Mouse (Mus musculus) liver, postnatal 0 days (tissue): ENCODE results near the gene Ftcd. TPM values are rescaled to one million over a fixed set of nuclear protein-coding genes. Genes with fewer than 3 reads are reported as not detected.

Experiments
- ATAC-seq: fragments of 200-750 bp; cut with Nextera tagmentation; 2 replicates; pipeline ENCODE4 v1.8.0; 2017; ENCODE audit warnings: mild to moderate bottlenecking, moderate library complexity
- DNase-seq: peaks from one replicate; pipeline ENCODE4 v3.0.0-alpha.2; 2016
- H3K27ac ChIP-seq: fragments of 300-500 bp; sonication (generic); 2 replicates; pipeline ENCODE4 v1.5.1; 2014; ENCODE audit warnings: antibody characterized with exemption, moderate library complexity, mild to moderate bottlenecking, low read depth
- H3K27me3 ChIP-seq: fragments of 300-500 bp; sonication (generic); 2 replicates; pipeline ENCODE4 v1.6.1; 2014; ENCODE audit warnings: low read length, control low read depth, mixed read lengths; ENCODE audit not compliant: insufficient read depth
- H3K36me3 ChIP-seq: fragments of 300-500 bp; sonication (generic); replicated peaks from 2 replicates; pipeline ENCODE4 v1.6.1; 2014; ENCODE audit warnings: mild to moderate bottlenecking, control low read depth, low read length, moderate library complexity, mixed read lengths; ENCODE audit not compliant: insufficient read depth
- H3K4me1 ChIP-seq: fragments of 300-500 bp; sonication (generic); 2 replicates; pipeline ENCODE4 v1.6.1; 2014; ENCODE audit warnings: antibody characterized with exemption, mild to moderate bottlenecking, control low read depth; ENCODE audit not compliant: insufficient read depth
- H3K4me2 ChIP-seq: fragments of 300-500 bp; sonication (generic); 2 replicates; pipeline ENCODE4 v1.6.1; 2014; ENCODE audit warnings: low read depth, mild to moderate bottlenecking, low read length, moderate library complexity, mixed read lengths
- H3K4me3 ChIP-seq: fragments of 300-500 bp; sonication (generic); 2 replicates; pipeline ENCODE4 v1.5.1; 2014; ENCODE audit warnings: low read depth, low read length
- H3K9ac ChIP-seq: fragments of 300-500 bp; sonication (generic); replicated peaks from 2 replicates; pipeline ENCODE4 v1.6.1; 2014; ENCODE audit warnings: mild to moderate bottlenecking, moderate library complexity
- H3K9me3 ChIP-seq: fragments of 300-500 bp; sonication (generic); 2 replicates; pipeline ENCODE4 v1.6.1; 2016; ENCODE audit warnings: mild to moderate bottlenecking, control low read depth, low read length, mixed read lengths
- CTCF ChIP-seq: sonication (generic); IDR thresholded peaks from 2 replicates; pipeline ENCODE4 v1.5.1; 2016; ENCODE audit warnings: antibody characterized with exemption, low read depth
- EP300 ChIP-seq: IDR thresholded peaks from 2 replicates; pipeline ENCODE4 v1.6.1; 2016; ENCODE audit warnings: antibody characterized with exemption, low read depth, mild to moderate bottlenecking
- WGBS: fragments of 180-500 bp; shearing (Covaris S2); extraction: QIAGEN DNeasy Blood & Tissue Kit; methylation state at CpG from one replicate; pipeline ENCODE4 v1.1.7; 2014; ENCODE audit not compliant: insufficient replicate concordance; 5-methylcytosine and 5-hydroxymethylcytosine counted together
- polyA plus RNA-seq: library from polyadenylated mRNA; unstranded; fragments of >200 nt; fragmentation: Nextera tagmentation; extraction: Ambion mirVana; gene quantifications from 2 replicates; pipeline ENCODE4 v1.2.1, GENCODE M21; 2015

Gene Ftcd
- polyA plus RNA-seq, 1 experiment from 2014 or later, result 171 TPM

DNA sequence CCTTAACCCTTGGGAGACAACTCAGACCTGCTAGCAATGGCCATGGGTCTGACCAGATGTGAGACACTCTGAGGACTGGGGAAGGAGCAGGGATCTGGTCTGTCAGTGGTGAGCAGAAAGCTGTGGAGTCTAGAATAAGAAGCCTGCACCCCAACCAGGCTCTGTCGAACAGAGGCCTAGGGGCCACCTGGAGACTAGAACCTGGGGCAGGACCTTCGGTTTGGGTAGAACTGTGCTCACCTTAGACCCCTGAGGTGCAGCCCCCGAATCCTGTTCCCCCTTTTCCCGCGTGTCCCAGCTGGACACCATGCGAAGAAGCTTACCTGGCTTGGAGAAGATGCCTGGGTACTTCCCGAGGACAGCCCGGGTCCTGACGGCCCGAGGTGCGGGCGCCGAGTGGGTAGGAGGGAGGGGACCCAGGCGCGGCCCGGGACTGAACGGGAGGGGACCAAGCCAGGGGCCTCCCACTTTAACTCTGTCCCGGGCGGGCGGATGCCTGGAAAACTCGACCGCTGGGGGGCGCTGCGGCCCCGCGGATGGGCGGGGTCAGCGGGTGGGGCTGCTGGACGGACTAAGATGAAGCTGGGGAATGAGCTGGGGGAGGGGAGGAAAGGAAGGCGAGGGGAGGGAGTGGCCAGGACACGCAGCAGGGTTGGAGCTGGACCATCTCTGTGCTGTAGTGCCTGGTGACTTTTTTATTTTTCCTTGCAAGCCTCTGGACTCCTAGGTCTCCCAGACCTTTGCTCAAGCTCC, 47.7 kb downstream of the Ftcd start, which contains the start of gene Col6a2:
Col6a2 (minus strand) TSS at position 703 of the 753 bp plus-strand sequence.
- Histone ChIP-seq H3K27ac (no peak within 1 kb of the TSS), H3K9me3 (no peaks in the 10 kb centered on the region), H3K4me2 (peak within 1 kb of the TSS; percentile 52), H3K27me3 (no peaks in the 10 kb centered on the region), H3K9ac (peak within 1 kb of the TSS; percentile 44), H3K4me3 (peak within 1 kb of the TSS; percentile 32), H3K4me1 (peaks cover 4% of the 10 kb centered on the region), H3K36me3 (no peaks in the 10 kb centered on the region)
- WGBS, result 3% methylated on average over 27 of the region's 31 CpGs
- DNase-seq (peak; percentile 79), ATAC-seq (peak; percentile 56)
- TF ChIP-seq EP300 (no peak), CTCF (peak; percentile 65)

DNA sequence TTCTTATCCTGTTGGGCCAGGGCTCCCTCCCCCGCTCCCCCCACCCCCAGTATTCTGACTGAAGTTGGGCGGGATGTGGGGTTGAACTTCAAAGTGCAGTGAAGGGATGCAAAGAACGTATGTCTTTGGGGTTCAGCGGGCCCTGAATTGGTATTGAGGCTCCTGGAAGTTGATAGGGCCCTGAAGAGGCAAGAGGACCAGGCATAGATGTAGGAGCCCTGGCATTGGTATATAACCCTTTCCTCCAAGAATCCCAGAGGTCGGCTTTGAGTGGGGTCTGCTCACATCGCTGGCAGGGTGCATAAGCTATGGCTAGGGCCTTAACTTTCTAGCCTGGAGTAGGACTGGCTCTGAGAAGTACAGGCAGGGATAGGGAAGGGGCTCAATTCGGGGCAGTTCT, 48.3 kb downstream of the Ftcd start:
- no peaks in the 10 kb centered on the region for H3K9me3 ChIP-seq
- DNase-seq (no peak), ATAC-seq (no peak)
- no peak overlapping the region for H3K27ac ChIP-seq
- H3K4me2 ChIP-seq, result no peak overlapping the region
- TF ChIP-seq CTCF, result no peak
- no peak for TF ChIP-seq EP300
- 22% methylated on average over 7 of the region's 7 CpGs for WGBS
- no peaks in the 10 kb centered on the region for H3K27me3 ChIP-seq
- H3K4me3 ChIP-seq, result no peak overlapping the region
- H3K9ac ChIP-seq, result no peak overlapping the region
- H3K36me3 ChIP-seq, result no peaks in the 10 kb centered on the region
- peaks cover 4% of the 10 kb centered on the region for H3K4me1 ChIP-seq

DNA sequence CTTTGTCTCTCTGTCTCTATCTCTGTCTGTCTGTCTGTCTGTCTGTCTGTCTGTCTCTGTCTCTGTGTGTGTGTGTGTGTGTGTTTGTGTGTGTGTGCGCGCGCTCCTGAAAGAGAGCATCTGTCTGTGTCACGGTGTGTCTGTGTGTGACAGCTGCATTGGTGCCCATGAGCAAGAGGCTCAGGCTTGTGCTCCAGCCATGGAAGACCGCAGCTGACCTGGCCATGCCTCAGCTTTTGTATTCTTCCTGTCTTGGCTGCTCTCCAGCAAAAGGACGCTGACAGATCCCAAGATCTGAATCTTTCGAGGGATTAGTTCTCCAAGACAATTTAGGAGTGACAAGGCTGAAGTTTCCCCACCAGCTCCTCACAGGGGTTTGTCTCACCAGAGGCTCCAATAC, 49.5 kb downstream of the Ftcd start:
- TF ChIP-seq EP300 (no peak), CTCF (no peak)
- no peaks in the 10 kb centered on the region for H3K27me3 ChIP-seq
- no peak overlapping the region for H3K4me3 ChIP-seq
- 66% methylated on average over 7 of the region's 7 CpGs for WGBS
- ATAC-seq, result no peak
- no peak for DNase-seq
- H3K4me1 ChIP-seq, result peaks cover 4% of the 10 kb centered on the region
- H3K36me3 ChIP-seq, result no peaks in the 10 kb centered on the region
- H3K27ac ChIP-seq, result no peak overlapping the region
- H3K4me2 ChIP-seq, result no peak overlapping the region
- H3K9me3 ChIP-seq, result no peaks in the 10 kb centered on the region
- H3K9ac ChIP-seq, result no peak overlapping the region

DNA sequence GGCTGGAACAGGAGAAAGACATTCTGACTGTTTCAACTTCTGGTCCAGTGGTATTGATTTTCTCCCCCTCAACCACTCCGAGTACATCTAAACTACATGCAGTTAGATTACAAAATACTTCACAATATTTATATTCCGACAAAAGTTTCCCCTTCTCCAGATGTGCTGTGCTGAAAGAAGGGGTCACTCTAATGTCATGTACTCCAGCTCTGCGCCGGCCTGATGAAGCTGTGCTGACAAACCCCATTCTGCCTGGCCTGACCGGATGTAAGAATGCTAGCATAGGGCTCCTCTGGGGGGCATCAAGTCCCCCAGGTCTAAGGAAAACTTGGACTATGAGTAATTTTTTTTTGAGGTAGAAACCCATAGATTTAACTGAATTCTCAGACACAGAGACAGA, 52.3 kb downstream of the Ftcd start:
- Histone ChIP-seq H3K4me3 (no peak overlapping the region), H3K9me3 (no peaks in the 10 kb centered on the region), H3K27ac (no peak overlapping the region), H3K4me1 (peaks cover 4% of the 10 kb centered on the region), H3K36me3 (no peaks in the 10 kb centered on the region), H3K4me2 (no peak overlapping the region), H3K27me3 (no peaks in the 10 kb centered on the region), H3K9ac (no peak overlapping the region)
- ATAC-seq (no peak), DNase-seq (no peak)
- no peak for TF ChIP-seq EP300
- TF ChIP-seq CTCF, result no peak
- 75% methylated on average over 5 of the region's 5 CpGs for WGBS

DNA sequence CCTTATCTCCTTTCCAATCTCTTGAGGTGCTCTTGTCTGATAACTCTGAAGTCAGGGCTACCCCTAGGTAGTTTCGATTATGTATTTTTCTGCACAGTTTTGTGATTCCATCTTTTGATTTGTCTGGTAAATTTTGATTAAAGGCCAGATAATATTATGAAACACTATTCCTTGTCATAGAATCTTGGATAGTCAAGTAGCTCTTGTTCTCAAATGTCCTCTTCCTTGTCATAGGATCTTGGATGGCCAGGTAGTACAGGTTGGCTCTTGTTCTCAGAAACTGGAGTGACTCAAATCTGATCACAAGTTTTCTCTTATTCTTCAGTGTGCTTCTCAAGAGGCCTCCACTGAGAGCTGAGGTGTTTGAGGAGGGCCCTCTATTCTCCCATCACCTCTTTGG, 55.2 kb downstream of the Ftcd start:
- H3K4me3 ChIP-seq, result no peak overlapping the region
- no peaks in the 10 kb centered on the region for H3K9me3 ChIP-seq
- H3K4me1 ChIP-seq, result no peaks in the 10 kb centered on the region
- WGBS, result 80% methylated on average over 1 of the region's 1 CpGs
- H3K27me3 ChIP-seq, result no peaks in the 10 kb centered on the region
- no peak overlapping the region for H3K4me2 ChIP-seq
- ATAC-seq (no peak), DNase-seq (no peak)
- H3K36me3 ChIP-seq, result no peaks in the 10 kb centered on the region
- no peak overlapping the region for H3K9ac ChIP-seq
- TF ChIP-seq EP300 (no peak), CTCF (no peak)
- no peak overlapping the region for H3K27ac ChIP-seq

DNA sequence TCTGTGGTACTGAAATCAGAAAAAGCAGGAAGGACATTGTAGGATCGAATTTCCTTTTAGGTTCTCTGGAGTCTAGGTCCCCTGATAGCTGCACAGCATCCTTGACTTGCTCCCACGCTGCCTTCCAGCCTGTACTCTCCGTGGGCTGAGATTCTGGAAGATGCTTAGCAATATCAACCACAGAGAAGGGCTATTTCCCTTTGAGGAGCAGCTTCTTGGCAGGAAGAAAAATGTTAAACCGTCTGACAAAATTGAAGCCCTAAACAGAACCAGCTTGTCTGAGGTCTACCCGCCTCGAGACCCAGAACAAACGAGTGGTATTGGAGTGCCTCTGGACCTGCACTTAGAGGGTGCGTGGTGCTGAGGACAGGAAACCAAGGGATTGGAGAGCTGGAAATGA, 57.2 kb downstream of the Ftcd start:
- no peak overlapping the region for H3K4me2 ChIP-seq
- H3K27me3 ChIP-seq, result no peaks in the 10 kb centered on the region
- H3K36me3 ChIP-seq, result no peaks in the 10 kb centered on the region
- 64% methylated on average over 8 of the region's 8 CpGs for WGBS
- H3K4me1 ChIP-seq, result no peaks in the 10 kb centered on the region
- H3K27ac ChIP-seq, result no peak overlapping the region
- H3K4me3 ChIP-seq, result no peak overlapping the region
- H3K9ac ChIP-seq, result no peak overlapping the region
- DNase-seq (no peak), ATAC-seq (no peak)
- TF ChIP-seq EP300 (no peak), CTCF (no peak)
- no peaks in the 10 kb centered on the region for H3K9me3 ChIP-seq

DNA sequence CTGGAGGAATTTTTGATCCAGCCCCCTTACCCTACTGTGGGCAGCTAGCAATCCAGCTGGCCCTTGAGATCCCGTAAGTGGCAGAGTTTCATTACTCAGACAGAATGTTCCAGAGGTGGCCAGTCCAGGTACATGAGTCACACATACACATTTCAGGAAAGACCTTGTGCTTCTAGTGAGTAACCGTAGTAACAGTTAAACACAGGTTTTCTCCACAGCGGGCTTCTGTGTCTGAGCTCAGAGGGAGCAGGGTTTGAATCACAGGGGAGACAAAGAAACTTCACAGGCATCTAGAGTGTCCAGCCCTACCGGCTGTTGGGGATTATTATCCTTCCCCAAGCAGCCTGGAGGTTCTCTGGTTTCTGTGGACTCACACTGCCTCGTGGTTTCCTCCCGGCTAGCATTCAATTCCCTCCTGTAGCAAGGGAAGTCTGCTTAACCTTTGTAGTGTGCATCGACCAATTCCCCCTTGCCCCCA, 58.7 kb downstream of the Ftcd start:
- Histone ChIP-seq H3K27me3 (no peaks in the 10 kb centered on the region), H3K9ac (no peak overlapping the region), H3K36me3 (no peaks in the 10 kb centered on the region), H3K4me3 (no peak overlapping the region), H3K27ac (no peak overlapping the region), H3K4me1 (no peaks in the 10 kb centered on the region), H3K4me2 (no peak overlapping the region), H3K9me3 (no peaks in the 10 kb centered on the region)
- DNase-seq, result no peak
- 49% methylated on average over 7 of the region's 7 CpGs for WGBS
- TF ChIP-seq EP300, result no peak
- TF ChIP-seq CTCF, result no peak
- no peak for ATAC-seq
